Mouse (Mus musculus) mature B cell (primary cell): Measurements from ENCODE around the gene Stk24.

ENCODE experiments used
- in situ Hi-C: fragments of 300-500 bp; cut with MboI; formaldehyde crosslinking; loops from 2 replicates; pipeline ENCODE4 v1.14.3; 2019

The Stk24 gene

GRCm38 (mm10) chr14:121314934-121315333, 64.9 kb downstream of the Stk24 start:
- in situ Hi-C loops, result no loop called here

GRCm38 (mm10) chr14:121313283-121313682, 66.5 kb downstream of the Stk24 start:
- in situ Hi-C loops, result no loop called here

- in situ Hi-C loops, result no loop called here
Measured at GRCm38 (mm10) chr14:121311083-121311482, 68.7 kb downstream of the Stk24 start.

- in situ Hi-C loops, result no loop called here
Measured at GRCm38 (mm10) chr14:121310325-121311080, 69.3 kb downstream of the Stk24 start.

GRCm38 (mm10) chr14:121309909-121310308, 69.9 kb downstream of the Stk24 start:
- in situ Hi-C loops, result no loop called here

GRCm38 (mm10) chr14:121305316-121306064, 74.3 kb downstream of the Stk24 start:
- in situ Hi-C loops, result no loop called here

GRCm38 (mm10) chr14:121304523-121304922, 75.3 kb downstream of the Stk24 start:
- in situ Hi-C loops, result no loop called here

- in situ Hi-C loops, result no loop called here
Measured at GRCm38 (mm10) chr14:121299093-121299492, 80.7 kb downstream of the Stk24 start.

GRCm38 (mm10) chr14:121298537-121298936, 81.3 kb downstream of the Stk24 start:
- in situ Hi-C loops, result no loop called here

GRCm38 (mm10) chr14:121297103-121297502, 82.7 kb downstream of the Stk24 start:
- in situ Hi-C loops, result no loop called here

GRCm38 (mm10) chr14:121294484-121294883, 85.3 kb downstream of the Stk24 start:
- in situ Hi-C loops, result no loop called here

- in situ Hi-C loops, result no loop called here
Measured at GRCm38 (mm10) chr14:121292391-121292790, 87.4 kb downstream of the Stk24 start.

- in situ Hi-C loops, result no loop called here
Measured at GRCm38 (mm10) chr14:121291881-121292280, 87.9 kb downstream of the Stk24 start.

- in situ Hi-C loops, result loop anchor here (5.0 kb wide), 1 partner anchor 37 kb away; no protein-coding TSS in a partner anchor
Measured at GRCm38 (mm10) chr14:121285379-121286120, 94.3 kb downstream of the Stk24 start.

- in situ Hi-C loops, result no loop called here
Measured at GRCm38 (mm10) chr14:121281336-121281710, 98.5 kb downstream of the Stk24 start.

GRCm38 (mm10) chr14:121280601-121281335, 99.0 kb downstream of the Stk24 start:
- in situ Hi-C loops, result no loop called here

GRCm38 (mm10) chr14:121279106-121279505, 100.7 kb downstream of the Stk24 start:
- in situ Hi-C loops, result loop anchor here (5.0 kb wide), 1 partner anchor 173 kb away; no protein-coding TSS in a partner anchor

- in situ Hi-C loops, result loop anchor here (5.0 kb wide), 1 partner anchor 176 kb away; no protein-coding TSS in a partner anchor
Measured at GRCm38 (mm10) chr14:121276016-121276415, 103.8 kb downstream of the Stk24 start.

GRCm38 (mm10) chr14:121274985-121275384, 104.8 kb downstream of the Stk24 start:
- in situ Hi-C loops, result loop anchor here (5.0 kb wide), 1 partner anchor 177 kb away; no protein-coding TSS in a partner anchor

GRCm38 (mm10) chr14:121270490-121270889, 109.3 kb downstream of the Stk24 start:
- in situ Hi-C loops, result no loop called here

- in situ Hi-C loops, result no loop called here
Measured at GRCm38 (mm10) chr14:121267801-121268200, 112.0 kb downstream of the Stk24 start.
